Mouse (Mus musculus) cerebral cortex, adult 2 months (tissue): ENCODE measurements around the gene Klra4.

ENCODE experiments used
- WGBS: fragments of 180-500 bp; shearing (Covaris S2); methylation state at CpG from one replicate; pipeline ENCODE4 v1.1.7; 2018; 5-methylcytosine and 5-hydroxymethylcytosine counted together

Gene Klra4

GRCm38 (mm10) chr6:130067171-130067570 is at the start of gene Klra4:
Klra4 (minus strand) TSS chr6:130067271.
- WGBS, result 59% methylated on average over 1 of the region's 1 CpGs

- WGBS, result 100% methylated on average over 1 of the region's 1 CpGs
Measured at GRCm38 (mm10) chr6:130110485-130110884, 43.4 kb upstream of the Klra4 start.

GRCm38 (mm10) chr6:130102743-130103142 is 35.7 kb upstream of the Klra4 start:
- 90% methylated on average over 3 of the region's 3 CpGs for WGBS

GRCm38 (mm10) chr6:130092336-130092948 is 25.4 kb upstream of the Klra4 start:
- 77% methylated on average over 5 of the region's 5 CpGs for WGBS

GRCm38 (mm10) chr6:130065196-130065595 is 1.9 kb downstream of the Klra4 start:
- WGBS, result 74% methylated on average over 5 of the region's 5 CpGs

GRCm38 (mm10) chr6:130035146-130035545 is 31.9 kb downstream of the Klra4 start:
- 46% methylated on average over 4 of the region's 4 CpGs for WGBS

GRCm38 (mm10) chr6:130026854-130027253 is 40.2 kb downstream of the Klra4 start, which contains the start of gene Klra6:
Klra6 (minus strand) TSS chr6:130026954.
- WGBS, result 75% methylated on average over 4 of the region's 4 CpGs
